Mouse (Mus musculus): ENCODE results near the gene Atad5.
"Not testable (repeated sequence)": the region's sequence is repeated elsewhere in the genome, so short reads cannot be mapped to it uniquely, and the experiment has no call there.

Atad5 gene

GRCm38 (mm10) chr11:80148313-80148712 lies 59.1 kb downstream of the Atad5 start:
- in situ Hi-C loops (cut with MboI, MseI) = no loop called here

DNA sequence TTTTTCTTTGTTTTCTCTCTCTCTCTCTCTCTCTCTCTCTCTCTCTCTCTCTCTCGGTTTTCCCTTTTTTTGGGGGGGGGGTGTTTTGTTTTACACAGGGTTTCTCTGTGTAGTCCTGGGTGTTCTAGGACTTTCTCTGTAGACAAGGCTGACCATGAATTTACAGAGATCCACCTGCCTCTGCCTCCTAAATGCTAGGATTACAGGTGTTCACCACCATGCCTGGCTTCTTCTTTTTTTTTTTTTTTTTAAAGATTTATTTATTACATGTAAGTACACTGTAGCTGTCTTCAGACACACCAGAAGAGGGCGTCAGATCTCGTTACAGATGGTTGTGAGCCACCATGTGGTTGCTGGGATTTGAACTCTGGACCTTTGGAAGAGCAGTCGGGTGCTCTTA lies 59.8 kb downstream of the Atad5 start:
- in situ Hi-C loops (cut with MboI, MseI) = not testable (repeated sequence)

DNA sequence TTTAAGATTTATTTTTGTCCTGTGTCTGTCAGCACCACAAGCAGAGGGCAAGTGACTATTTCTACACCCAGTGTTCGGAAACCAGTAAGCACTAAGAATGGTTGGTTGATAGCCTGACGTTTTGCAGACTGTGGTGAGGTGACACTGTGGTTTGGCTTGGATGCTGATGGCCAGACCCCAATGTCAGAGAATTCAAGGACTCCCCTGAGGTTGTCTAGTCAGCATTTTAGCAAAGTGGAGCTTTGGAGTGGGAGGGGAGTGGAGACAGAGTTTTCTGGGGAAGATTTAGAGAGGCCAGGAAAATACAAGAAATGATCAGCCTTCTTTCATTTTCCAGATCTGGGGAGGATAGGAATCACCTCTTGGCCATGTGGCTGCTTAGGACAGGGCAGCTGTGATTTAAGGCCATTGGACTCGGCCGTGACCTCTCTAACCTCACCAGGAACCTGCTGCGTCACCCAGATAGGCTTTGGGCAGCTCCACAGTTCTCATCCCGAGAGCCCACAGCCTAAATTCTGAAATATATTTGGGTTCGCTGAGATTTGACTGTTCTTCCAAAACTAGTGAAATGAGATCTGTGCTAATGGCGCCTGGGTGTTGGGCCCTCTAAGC lies 60.3 kb downstream of the Atad5 start:
- in situ Hi-C loops (cut with MboI, MseI) = no loop called here

DNA sequence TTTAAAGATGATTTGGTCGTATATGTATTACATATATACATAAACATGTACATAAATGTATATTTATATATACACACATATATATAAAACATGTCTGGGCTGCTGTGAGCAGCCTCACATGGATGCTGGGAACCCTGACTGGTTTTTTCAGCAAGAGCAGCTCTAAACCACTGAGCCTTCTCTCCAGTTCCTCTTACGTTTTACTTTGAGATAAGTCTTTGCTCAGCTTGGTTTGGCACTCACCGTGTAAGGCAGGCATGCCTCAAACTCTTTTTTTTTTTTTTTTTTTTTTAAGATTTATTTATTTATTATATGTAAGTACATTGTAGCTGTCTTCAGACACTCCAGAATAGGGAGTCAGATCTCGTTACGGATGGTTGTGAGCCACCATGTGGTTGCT lies 61.4 kb downstream of the Atad5 start:
- in situ Hi-C loops (cut with MboI, MseI) = no loop called here

- in situ Hi-C loops (cut with MboI, MseI) = no loop called here
Observed at GRCm38 (mm10) chr11:80151541-80151940, 62.3 kb downstream of the Atad5 start.

DNA sequence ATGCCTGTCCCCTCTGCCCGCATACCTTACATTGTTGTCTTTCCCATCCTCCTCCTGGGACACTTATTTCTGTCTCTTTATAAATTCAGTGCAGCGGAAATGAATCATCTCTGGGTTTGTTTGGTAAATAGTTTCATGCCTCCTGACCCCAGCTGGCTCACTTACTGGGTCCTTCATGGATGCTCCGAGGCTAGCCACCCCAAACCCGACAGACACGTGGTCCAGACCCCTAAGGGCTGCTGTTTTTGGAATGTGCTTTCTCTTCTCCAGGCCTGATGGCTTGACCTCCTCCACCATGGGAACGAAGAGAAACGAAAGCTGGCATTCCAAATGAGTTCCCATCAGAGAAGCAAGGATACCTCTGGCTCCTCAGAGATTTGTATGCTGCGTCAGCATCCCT lies 63.2 kb downstream of the Atad5 start:
- in situ Hi-C loops (cut with MboI, MseI) = no loop called here

DNA sequence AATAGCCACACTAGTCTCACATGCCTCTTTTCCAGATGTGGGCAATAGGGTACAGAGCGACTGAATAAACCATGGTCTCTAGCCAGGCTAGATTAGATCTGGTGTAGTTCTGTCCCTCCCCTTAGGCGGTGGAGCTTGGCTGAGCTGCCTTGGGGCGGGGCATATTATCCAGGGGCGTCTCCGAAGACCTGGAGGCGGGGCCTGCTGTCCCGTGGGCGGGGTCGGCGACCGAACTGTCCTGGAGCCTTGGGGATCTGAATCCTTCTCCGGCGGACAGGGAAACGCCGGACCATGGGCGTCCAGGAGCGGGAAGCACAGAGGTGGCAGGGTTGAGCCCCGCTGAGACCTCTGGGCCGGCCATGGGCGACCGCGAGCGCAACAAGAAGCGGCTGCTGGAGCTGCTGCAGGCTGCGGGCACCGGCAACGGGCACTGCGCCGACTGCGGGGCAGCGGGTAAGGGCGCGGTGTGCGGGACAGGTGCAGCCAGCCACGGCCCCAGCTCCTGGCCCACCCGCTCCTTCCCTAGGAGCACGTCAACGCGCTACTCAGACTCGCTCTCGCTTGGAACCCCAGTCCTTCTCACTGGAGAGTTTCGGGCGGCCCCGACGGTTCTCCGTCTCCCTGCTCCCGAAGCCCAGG lies 64.8 kb downstream of the Atad5 start, which contains the start of gene Adap2:
Gene Adap2, plus strand, starts transcription at position 249 of the 639 bp plus-strand sequence.
- in situ Hi-C loops (cut with MboI, MseI) = no loop called here

- in situ Hi-C loops (cut with MboI, MseI) = no loop called here
Observed at GRCm38 (mm10) chr11:80154501-80154900, 65.3 kb downstream of the Atad5 start.

DNA sequence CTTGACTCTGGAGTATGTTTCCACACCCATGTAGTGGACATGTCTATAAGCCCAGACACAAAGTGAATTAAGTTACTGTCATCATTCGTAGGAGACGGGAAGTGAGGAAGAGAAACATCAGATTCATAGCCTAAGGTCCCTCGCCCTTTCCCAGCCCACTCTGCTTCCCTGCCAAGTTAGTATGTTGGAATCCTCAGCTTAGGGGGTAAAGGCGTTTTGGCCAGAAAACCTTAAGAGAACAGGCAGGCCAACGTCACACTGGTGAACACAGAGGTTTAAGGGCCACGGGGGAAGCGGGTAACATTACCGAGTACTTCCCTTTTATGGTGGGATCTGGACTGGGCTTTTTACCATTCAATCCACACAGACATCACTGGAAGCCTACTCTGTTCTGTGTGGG lies 66.3 kb downstream of the Atad5 start:
- in situ Hi-C loops (cut with MboI, MseI) = no loop called here

DNA sequence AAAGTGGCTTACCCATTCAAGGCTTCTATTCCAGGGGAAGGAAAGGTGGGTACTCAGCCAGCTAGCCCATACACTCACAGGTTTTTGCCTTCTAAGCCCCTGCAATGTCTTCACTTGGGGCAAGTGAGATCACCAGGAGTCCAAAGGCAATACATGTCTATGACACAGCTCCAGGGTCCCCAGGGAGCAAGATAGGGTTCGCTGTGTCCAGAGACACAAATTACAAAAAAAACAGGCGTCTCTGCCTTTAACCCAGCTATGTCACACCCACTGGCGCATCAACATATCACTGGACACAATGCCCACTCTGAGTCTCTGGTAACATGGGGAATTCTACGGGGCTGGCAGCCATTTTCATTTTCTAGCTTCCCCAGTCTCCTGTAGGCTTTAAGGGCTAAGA lies 66.8 kb downstream of the Atad5 start:
- in situ Hi-C loops (cut with MboI, MseI) = no loop called here

DNA sequence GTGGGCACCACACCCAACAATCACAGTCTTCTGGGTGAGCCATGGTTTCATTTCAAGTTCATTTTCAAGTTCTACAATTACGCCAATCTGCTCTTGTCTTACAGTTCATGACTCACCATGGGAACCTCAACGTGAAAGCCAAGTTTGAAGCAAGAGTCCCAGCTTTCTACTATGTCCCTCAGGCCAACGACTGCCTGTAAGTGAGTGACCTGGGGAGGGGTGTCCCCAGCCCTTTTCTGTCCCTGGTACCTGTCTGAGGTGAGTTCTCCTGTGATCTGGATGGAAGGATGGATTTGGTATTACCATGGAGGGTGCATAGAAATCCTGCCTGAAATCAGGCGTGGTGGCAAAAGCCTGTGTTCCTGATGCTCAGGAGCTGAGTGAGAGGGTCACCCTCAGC lies 67.6 kb downstream of the Atad5 start:
- in situ Hi-C loops (cut with MboI, MseI) = no loop called here

GRCm38 (mm10) chr11:80159018-80159417 lies 69.8 kb downstream of the Atad5 start:
- in situ Hi-C loops (cut with MboI, MseI) = no loop called here

- in situ Hi-C loops (cut with MboI, MseI) = no loop called here
Observed at GRCm38 (mm10) chr11:80161041-80161440, 71.8 kb downstream of the Atad5 start.

DNA sequence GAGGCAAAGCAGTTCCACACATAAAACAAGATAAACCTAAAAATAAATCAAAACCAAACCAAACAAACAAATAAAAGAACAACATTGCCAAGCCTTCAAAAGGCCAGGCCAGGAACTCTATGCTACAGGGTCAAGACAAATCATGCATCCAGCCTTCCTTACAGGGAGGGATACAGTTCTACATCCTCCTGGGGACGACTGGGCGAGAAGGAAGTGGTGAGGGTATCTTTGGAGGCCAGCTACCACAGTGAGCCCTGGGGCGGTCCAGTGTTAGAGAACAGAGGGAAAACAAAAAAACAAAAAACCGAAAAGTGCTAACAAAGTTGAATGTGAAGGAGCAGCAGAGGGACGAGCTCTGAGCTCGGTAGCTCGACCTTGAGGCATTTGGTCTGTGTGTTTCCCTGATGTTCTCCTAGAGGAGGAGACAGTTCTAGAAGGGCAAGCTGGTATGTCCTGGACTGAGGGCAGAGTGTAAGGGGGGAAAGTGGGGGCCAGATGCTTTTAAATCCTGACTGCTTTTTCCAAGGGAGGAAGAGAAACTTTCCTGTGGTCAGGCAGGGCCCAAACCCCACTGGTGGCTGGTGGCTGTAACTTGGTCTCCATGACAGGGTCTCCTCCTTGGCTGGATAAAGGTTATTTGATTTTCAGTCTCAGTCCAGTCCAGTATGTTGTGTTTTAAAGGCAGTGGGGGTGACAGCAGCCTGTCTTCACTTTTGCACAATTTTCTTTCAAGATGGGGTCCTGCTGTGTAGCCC lies 74.3 kb downstream of the Atad5 start:
- in situ Hi-C loops (cut with MboI, MseI) = no loop called here

- in situ Hi-C loops (cut with MboI, MseI) = no loop called here
Observed at GRCm38 (mm10) chr11:80164224-80164623, 75.0 kb downstream of the Atad5 start.

DNA sequence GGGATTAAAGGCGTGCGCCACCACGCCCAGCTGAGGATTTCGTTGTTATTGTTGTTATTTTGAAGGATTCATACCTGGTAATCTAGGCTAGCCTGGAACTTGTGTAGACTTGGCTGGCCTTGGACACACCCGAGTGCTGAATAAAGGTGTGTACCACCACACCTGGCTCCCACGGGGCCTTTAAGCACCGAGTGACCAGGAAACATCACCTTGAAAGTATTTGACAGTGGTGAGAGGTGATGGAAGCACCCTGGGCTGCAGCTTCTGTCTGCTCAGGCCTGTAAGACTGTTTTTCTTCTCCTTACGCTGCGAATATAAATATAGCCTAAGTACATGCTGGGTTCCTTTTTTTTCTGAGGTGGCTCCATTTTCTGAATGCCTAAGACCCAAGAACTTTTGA lies 78.9 kb downstream of the Atad5 start:
- in situ Hi-C loops (cut with MboI, MseI) = no loop called here

GRCm38 (mm10) chr11:80168611-80169249 lies 79.5 kb downstream of the Atad5 start:
- in situ Hi-C loops (cut with MboI, MseI) = no loop called here

DNA sequence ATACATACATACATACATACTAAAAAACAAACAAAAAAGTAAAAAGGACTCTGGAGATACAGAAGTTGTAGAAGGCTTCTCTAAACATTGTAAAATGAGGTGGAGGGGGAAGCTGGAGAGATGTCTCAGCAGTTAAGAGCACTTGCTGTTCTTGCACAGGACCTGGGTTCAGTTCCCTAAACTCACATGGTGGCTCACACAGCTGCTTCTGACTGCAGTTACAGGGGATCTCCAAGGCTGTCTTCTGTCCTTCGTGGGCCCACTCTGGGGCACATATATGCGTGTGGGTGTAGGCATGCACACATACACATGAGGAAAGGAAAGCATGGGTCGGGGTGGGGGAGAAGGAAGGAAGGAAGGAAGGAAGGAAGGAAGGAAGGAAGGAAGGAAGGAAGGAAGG lies 80.4 kb downstream of the Atad5 start:
- in situ Hi-C loops (cut with MboI, MseI) = no loop called here

DNA sequence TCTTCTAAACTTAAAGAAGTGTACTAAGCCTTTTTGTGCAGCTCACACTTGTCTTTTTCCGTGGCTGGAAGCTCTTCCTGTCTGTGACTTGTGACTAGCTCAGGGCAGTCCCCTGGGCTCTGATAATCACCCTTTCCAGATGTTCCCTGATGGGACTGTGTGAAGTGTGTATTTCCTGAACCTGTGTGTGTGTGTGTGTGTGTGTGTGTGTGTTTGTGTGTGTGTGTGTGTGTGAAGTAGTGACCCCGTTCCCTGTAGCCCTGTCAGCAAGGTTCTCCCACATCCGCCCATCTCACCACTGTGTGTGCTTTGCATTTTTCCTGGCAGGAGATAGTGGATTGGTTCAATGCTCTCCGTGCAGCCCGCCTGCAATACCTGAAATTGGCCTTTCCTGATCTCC lies 81.2 kb downstream of the Atad5 start:
- in situ Hi-C loops (cut with MboI, MseI) = no loop called here

- in situ Hi-C loops (cut with MboI, MseI) = no loop called here
Observed at GRCm38 (mm10) chr11:80171884-80172283, 82.7 kb downstream of the Atad5 start.

- in situ Hi-C loops (cut with MboI, MseI) = no loop called here
Observed at GRCm38 (mm10) chr11:80173963-80174670, 84.9 kb downstream of the Atad5 start.
